Mouse (Mus musculus) frontal cortex, postnatal 36 days (tissue): ENCODE data around the gene Ppp1ca.

Source experiments
- DNase-seq, 2 experiments: peaks; one replicate each; pipeline ENCODE4 v3.0.0; 2022; ENCODE audit warnings: low spot score in 2 of 2

Ppp1ca gene

DNA sequence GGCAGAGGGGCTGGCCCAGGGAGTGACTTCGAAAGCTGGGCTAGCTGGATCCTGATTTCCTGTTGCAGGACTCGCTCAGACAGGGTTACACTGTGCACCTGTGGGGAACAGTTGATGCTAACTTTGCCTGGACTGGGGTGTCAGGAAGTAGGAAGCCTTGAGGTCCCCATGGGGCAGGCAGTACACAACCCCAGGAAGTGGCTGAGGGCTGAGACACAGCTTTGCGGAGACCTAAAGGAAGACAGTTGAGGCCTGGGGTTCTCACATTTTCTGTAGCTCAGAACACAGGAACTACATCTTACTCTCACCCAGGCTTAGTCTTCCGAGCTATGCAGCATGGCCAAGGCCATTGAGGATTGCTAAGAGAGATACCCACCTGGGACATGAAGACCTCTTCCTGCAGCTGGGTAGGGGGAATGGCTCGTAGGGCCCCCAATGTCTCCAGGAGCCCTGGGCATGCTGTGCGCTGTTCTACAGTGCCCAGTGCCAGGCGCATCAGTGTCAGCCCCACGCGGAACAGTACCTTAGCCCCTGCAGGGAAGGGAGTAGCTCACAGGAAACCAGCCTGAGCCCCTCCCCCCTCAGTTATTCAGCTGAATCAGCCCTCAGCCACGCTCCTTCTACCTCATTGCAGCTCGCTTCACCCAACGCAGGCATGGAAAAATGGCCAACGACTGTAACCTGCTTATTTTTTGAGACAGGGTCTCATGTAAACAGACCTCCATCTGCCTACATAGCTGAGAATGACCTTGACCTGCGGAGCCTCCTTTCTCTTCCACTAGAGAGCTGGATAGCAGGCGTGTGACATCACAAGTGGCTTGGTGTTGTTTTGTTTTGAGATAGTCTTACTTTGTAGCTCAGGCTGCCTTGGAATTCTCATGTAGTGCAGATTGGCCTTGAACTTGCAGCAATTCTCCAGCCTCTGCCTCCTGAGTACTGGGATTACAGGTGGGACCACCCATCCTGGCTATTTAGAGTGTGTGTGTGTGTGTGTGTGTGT is 6.6 kb upstream of the Ppp1ca start:
- DNase-seq: no peak

DNA sequence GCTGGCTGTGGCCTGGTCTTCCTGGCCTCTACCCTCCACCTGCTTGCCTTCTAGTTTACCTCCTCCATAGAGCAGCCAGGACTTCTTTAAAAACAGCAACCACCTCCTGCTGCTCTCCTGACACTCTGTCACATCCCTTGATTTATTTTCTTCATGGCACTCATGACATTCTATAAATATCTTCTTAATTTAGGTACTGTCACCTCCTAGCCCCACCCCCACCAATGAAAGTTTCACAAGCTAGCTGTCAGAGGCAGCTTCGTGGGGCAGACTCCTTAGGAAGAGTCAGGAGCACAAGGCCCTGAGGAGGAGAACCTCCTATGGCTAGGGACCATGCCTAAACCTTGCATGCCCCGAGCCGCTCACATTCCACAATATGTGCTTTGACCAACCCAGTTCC is 4.6 kb upstream of the Ppp1ca start:
- DNase-seq: no peak

DNA sequence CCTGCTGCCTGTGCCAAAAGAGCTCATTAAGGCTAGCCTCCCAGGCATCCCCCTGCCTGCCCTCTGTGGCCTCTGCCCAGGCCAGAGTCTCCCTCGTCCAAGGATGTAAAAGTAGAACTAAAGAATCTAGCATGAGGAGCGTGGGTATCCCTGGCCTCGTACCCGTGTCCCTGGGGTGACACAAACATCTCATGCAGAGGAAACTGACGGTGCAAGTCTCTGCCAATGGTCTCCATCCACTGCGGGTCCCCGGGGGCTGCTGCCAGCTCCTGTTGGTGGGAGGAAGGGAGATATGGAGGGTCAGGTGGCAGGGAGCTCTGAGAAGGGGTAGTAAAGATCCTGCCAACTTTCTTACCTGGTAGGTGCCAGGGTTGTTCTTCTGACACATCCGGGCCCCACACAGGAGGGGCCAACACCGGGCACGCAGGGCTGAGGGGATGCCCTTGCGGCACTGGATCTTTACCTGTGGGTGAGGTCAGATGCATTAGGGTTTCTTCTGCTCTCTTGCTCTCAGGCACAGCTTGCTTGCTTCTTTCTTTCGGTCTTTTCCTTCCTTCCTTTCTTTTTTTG is 2.7 kb upstream of the Ppp1ca start:
- no peak for DNase-seq

DNA sequence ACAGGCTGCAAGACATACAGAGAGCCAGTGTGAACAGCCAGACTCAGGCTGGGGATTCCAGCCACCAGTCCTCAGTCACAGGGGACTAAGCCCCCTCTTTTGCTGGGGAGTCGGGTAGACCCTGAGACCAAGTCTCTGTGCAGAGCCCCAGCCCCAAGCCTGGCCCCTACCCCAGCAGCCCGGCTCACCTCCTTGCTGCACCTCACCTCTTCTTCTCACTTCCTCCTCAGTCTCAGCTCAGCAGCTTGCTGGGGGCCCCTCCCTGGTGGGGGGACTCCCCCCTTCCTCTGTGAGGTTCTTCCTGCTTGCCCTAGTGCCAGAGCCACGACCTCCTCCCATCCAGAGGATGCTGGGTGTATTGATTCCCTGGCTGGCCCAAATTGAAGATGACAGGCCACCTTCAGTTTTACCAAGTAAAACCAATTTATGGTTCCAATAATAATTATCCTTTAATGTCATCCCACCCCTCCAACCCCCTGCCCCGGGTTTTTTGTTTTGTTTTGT is 982 bp upstream of the Ppp1ca start, which contains the start of gene Tbc1d10c:
Gene Tbc1d10c, minus strand, starts transcription at position 454 of the 504 bp plus-strand sequence.
- no peak for DNase-seq

DNA sequence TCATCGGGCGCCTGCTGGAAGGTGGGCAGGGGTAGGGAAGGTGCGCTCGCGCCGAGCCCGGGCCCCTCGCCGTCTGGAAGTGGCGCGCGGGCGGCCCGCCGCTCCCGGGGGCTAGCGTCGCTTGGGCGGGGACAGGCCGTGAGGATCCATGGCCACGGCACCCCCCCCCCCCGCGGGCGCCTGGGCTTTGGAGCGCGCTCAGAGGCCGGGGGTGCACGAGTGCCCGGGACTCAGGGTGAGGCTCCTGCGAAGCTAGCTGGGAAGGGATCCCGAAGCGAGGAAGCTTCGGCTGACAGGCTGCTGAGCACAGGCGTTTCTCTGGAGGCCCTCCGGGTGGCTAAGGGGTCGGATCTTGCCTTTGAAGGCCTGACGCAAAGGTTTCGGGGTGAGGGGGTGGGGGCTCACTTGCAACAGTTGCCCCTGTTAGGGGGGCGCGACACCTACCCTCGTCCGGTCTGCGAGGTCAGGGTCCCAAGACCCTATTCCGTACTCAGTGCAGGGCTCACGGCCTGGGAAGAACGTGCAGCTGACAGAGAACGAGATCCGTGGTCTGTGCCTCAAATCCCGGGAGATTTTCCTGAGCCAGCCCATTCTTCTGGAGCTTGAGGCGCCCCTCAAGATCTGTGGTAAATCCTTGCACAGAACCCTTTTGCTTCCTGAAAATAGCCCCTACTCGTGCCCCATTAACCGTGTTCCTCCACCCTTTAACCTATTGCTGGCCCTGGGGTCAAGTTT is 553 bp downstream of the Ppp1ca start:
- DNase-seq: no peak

DNA sequence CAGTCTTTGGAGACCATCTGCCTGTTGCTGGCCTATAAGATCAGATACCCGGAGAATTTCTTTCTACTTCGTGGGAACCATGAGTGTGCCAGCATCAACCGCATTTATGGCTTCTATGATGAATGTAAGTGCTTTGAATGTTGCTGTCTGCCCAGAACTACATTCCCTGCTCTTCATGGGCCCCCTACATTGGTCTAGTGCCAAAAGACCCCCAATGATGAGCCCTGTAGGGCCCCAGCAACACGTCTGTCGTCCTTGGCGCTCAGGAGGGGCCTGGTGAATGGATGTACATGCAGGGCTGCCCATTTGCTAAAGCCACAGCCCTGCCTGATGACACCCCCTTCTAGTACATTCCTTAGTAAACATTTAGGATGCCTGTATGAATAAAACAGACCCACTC is 1.3 kb downstream of the Ppp1ca start:
- DNase-seq: no peak

DNA sequence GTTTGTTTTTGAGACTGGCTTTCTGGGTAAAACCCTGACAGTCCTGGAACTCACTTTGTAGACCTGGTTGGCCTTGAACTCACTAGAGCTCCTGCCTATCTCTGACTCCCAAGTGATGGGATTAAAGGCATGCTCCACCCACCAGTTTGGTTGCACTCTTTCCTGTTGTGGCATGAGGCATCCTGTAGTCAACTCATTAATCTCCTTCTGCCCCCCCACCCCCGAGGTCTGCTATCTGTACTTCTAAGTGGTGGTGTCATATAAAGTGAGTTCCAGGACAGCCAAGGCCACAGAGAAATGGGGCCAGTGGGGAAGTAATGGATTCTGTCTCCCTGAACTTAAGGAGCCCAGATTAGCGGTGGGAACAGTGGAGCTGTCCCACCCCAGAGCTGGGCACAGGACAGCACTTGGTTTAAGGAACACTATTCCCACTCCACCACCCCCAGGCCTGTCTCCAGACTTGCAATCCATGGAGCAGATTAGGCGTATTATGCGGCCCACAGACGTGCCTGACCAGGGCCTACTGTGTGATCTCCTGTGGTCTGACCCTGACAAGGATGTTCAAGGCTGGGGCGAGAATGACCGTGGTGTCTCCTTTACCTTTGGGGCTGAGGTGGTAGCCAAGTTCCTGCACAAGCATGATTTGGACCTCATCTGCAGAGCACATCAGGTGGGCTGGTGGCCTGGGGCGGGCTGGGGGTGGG is 2.3 kb downstream of the Ppp1ca start:
- no peak for DNase-seq

DNA sequence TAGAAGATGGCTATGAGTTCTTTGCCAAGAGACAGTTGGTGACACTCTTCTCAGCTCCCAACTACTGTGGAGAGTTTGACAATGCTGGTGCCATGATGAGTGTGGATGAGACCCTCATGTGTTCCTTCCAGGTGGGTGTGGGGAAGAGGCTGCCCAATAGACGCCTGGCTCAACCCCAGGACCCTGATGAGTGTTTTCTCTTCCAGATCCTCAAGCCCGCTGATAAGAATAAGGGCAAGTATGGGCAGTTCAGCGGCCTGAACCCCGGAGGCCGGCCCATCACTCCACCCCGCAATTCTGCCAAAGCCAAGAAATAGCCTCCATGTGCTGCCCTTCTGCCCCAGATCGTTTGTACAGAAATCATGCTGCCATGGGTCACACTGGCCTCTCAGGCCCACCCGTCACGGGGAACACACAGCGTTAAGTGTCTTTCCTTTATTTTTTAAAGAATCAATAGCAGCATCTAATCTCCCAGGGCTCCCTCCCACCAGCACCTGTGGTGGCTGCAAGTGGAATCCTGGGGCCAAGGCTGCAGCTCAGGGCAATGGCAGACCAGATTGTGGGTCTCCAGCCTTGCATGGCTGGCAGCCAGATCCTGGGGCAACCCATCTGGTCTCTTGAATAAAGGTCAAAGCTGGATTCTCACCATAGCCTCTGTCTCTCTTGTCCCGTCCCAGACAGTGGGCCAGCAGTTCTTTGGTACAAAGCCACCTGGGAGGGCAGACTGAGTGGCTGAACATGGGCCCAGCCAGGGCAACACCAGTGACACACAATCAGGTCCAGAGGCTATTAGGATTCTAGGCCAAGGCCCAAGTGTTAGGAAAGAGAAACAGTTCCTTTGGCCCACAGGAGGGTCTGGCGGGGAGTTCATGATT is 3.1 kb downstream of the Ppp1ca start:
- no peak for DNase-seq

DNA sequence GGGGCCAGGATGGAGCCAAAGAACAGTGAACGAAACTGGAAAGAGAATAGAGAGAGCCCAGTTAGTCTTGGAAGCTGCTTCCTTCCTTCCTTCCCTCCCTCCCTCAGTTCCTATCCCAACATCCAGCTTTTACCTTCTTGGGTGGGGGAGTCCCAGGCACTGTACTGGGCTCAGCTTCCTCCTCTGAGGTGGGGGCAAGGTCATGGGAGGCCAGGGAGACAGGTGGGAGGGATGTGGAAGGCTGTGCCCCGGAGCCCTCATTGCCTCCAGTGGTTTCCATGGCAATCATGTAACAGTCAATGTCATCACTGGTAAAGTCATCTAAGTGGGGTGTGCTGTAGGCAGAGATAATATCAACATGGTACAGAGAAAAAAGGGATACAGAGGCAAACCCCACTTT is 4.2 kb downstream of the Ppp1ca start:
- DNase-seq: no peak

DNA sequence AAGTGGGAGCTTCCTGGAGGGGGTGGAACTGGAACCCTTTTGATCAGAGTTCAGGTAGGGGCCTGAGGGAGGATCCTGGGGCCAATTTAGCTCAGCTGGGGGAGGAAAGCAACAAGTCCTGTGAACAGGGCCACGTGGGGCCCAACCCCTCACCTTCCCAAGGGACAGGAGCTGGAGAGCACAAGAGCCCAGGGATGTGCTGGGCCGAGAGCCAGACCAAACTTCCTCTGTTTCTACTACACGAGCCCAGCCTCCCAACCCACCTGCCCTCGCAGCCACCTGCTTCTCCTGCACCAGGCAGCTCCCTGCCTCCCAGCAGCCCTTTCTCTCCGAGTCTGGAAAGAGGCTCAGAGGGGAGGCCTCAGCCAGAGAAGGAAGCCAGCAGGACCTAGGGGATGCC is 4.7 kb downstream of the Ppp1ca start:
- DNase-seq: no peak

DNA sequence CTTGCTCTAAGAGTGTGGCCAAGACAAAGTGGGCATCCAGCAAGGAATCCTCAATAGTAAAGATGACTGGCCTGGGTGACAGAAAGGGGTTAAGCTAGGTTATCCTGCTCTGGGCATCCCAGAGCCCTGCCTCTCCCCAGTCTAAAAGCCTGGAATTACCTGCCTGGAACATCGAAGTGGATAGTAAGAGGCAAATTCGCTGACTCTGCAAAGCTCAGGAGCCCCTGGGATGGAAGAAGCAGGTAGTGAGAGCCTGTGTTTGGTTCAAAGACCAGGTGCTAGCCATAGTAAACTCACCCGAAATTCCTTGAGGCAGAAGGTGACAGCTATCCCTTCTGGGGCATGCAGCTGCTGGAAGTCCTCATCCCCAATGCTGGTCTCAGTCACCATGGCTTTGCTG is 5.3 kb downstream of the Ppp1ca start:
- no peak for DNase-seq

DNA sequence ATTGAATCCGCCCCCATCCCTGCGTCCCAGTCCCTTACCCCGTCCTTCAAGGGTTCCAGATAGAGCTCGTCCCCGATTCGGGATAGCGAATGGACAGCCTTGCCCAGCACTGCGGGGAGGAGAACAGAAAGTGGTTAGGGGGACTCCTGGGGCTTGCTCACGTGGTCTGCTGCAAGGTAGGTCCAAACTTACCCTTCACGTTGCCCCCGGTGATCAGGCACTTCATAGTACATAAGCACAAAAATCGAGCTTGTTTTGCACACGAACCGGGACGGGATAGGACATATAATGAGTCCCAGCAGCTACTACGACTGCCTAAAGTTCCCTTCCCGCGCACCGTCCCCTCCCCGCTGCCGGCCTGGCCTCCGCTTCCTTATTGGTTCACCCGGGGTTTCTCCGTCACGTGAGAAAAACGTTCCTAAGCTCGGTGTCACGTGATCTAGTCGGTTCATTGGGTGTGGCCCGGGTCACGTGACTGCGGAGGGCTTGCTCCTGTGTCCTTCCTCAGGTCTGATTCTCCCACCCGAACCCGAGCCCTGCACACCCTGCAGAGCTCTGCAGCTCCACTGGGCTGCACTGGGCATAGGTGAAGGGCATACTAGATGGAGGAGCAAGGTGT is 9.5 kb downstream of the Ppp1ca start, which contains the start of gene Rad9a:
Gene Rad9a, minus strand, starts transcription at position 372 of the 619 bp plus-strand sequence.
- DNase-seq: peak; percentile 90 to 96

DNA sequence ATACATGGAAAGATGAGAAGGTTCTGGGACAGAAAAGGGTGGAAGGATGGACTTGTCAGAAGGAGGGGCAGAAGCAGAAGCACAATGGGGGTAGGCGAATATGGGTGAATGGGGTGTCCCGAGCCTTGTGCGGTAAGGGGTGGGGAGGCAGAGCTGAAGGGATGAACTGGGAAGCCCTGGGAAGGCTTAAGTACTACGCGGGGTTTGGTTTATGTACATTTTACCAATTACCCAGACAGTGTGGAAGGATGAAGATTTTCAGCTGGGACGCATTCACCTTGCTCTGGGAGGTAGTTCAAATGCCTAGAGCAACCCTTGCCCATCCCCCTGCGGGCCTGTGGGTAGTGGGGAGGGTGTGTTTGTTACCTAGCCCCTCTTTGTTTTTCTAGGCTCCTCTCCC is 10.3 kb downstream of the Ppp1ca start:
- no peak for DNase-seq

DNA sequence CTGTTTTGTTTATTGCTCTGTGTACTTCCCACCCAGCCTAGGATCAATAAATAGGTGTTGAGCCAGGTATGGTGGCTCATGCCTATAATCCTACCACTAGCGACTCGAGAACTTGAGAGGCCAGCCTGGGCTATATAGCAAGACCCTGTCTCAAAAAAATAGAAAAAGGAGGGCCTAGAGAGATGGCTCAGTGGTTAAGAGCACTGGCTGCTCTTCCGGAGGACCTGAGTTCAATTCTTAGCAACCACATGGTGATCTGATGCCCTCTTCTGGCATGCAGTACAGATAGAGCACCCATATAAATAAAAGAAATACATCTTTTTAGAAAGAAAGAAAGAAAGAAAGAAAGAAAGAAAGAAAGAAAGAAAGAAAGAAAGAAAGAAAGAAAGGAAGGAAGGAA is 11.3 kb downstream of the Ppp1ca start:
- no peak for DNase-seq

DNA sequence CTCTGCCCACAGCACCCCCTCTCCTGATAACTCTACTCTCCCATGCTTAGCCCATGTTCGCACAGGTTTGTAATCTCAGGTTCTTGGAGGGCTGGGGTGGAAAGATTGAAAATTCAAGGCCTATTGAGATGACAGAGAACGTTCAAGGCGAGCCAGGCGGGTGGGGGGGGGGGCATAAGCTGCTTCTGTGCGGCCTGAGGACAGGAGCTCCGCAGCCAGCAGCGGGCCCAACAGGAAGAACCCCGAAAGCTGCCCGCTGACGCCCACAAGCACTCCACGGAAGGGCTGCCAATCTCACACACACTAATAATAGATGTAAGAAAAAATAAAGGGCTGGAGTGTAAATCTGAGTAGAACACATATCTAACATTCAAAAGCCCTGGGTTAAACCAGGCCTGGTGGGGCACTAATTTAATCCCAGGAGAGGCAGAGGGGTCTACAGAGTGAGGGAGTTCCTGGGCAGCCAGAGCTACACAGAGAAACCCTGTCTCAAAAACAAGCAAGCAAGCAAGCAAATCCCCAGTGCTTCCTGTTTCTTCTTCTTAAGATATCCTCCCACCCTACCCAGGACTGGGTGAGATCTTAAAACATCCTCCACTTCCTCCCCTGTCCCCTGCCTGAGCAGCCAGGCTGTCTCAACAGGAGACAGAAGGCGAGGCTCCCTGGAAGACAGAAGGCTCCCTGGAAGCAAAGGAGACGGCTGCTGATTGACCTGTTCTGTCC is 11.9 kb downstream of the Ppp1ca start:
- DNase-seq: no peak

DNA sequence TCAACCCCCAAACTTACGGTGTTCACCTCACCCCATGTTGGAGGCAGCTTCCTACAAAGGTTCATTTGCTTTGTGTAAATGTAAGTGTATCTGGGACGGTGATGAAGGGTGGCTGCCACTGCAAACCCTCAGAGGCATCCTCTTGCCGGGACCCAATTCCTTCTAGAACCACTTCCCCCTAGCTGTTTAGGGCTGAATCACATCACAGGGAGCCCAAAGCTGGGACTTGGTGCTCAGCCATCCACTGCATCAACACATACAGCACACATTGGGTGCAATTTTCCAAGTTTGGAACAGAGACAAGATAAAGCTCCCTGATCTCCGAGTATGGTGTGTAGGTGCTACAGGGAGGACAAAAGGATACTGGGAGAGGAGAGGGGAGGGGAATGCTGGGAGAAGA is 13.0 kb downstream of the Ppp1ca start:
- no peak for DNase-seq

DNA sequence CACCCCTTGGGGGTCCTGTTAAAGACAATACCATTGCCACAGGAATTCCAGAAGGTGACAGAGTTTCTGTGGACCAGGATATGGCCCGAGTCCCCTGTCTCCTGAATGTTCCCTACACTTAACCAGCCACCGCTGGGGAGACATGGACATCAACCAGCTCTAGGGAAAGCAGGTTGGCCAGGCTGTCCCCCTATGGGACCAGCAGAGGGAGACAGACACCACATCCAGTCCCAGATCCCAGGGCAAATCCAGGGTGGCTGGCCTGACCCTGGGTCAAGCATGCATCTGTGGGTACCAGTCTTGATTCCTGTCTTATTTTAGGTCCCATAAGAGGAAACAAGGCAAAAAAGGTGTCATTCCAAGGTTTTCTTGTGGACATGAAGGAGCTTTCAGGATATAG is 15.1 kb downstream of the Ppp1ca start:
- peak in 1 of 2 experiments; percentile 60 for DNase-seq

DNA sequence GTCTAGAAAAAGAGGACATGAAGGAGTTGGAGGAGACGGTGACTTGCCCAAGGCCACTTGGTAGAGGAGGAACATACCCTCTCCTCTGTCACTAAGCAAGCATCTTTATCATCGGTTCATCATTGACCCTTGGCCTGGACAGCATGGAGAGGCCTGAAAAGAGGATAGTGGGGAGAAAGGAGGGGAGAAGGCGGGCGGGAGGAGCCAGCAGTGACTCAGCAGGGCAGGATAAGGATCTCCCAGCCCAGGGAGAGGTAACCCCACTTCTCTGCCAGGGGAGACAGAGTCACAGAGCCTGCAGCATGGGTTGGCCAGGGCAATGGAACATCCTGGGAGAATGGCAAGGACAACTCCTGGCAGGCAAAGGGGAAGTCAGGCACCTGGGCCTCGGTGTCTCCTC is 16.7 kb downstream of the Ppp1ca start:
- DNase-seq: no peak

DNA sequence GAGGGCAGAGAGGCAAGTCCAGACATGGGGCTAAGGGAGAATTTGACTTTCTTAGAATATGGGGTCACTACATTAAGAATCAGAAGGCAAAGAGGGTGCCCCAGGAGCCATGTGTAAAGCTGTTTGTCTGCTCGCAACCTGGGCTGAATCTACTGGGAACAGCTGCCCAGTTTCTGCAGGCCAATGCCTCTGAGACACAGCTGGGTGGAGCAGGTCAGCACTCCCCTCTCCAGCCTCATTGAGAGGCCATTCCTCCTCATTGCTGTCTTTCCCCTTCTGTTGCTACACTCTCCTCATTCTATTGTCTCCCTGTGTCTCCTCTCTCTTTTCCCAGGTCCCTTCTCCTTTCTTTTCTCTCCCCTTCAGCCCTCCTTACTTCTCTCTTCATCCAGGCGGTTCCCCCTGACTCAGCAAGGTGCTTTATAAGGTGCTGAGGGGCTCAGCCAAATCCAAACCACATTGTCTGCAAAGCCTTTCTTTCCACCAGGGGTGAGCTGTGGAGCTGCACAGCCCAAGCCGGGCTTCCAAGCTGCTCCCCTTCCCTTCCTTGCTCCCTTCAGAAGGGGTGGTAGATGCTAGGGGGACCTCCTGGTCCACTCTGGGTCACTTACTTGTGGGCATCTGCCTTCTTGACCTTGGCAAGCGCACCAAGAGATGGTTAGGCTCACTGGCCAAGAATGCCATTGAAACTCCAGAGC is 20.2 kb downstream of the Ppp1ca start:
- no peak for DNase-seq
